Mouse (Mus musculus): ENCODE results near the gene Tmem52. TPM values are rescaled to one million over a fixed set of nuclear protein-coding genes. Genes with fewer than 3 reads are reported as not detected.

The Tmem52 gene
- total and polyA plus RNA-seq, 3 experiments = 0.16 TPM; not detected in 2

GRCm38 (mm10) chr4:155429202-155429601 is 39.7 kb upstream of the Tmem52 start:
- TF ChIP-seq GATA2 (IDR thresholded peaks at IDR 0.05; ENCODE audit: borderline replicate concordance, low read depth, low read length) (no peak), POLR2AphosphoS5 (IDR thresholded peaks at IDR 0.05; ENCODE audit: insufficient replicate concordance, low read depth, low read length) (no peak), CTCF (IDR thresholded peaks at IDR 0.05; ENCODE audit: low read depth, low read length) (no peak), TAL1 (conservative IDR thresholded peaks at IDR 0.05; ENCODE audit: low read depth, low read length) (no peak), GATA1 (IDR thresholded peaks at IDR 0.05; ENCODE audit: borderline replicate concordance, low read length) (no peak)
- H3K9me3 ChIP-seq (replicated peaks) = no peaks in the 10 kb centered on the region
- peaks cover 6% of the 10 kb centered on the region for H3K27me3 ChIP-seq (ENCODE audit: insufficient read depth, low read length)
- H3K4me3 ChIP-seq (ENCODE audit: low read depth, low read length) = no peak overlapping the region
- DNase-seq (ENCODE audit: low spot score) = no peak
- H3K4me1 ChIP-seq (ENCODE audit: insufficient read depth, low read depth, low read length) = 0 out of 2 replicates have a peak, but pooled peaks cover under 1% of the 10 kb centered on the region
- ATAC-seq (ENCODE audit: extremely low read depth, insufficient number of reproducible peaks, low FRiP score, poor library complexity, severe bottlenecking) = no peak
- no peaks in the 10 kb centered on the region for H3K36me3 ChIP-seq (replicated peaks)

GRCm38 (mm10) chr4:155432358-155432757 is 36.6 kb upstream of the Tmem52 start:
- peaks cover 2% of the 10 kb centered on the region; the same call in 1 of the 2 replicates for H3K27me3 ChIP-seq (ENCODE audit: insufficient read depth, low read length)
- no peak for ATAC-seq (ENCODE audit: extremely low read depth, insufficient number of reproducible peaks, low FRiP score, poor library complexity, severe bottlenecking)
- no peak overlapping the region for H3K4me3 ChIP-seq (ENCODE audit: low read depth, low read length)
- no peak for TF ChIP-seq GATA2 (IDR thresholded peaks at IDR 0.05; ENCODE audit: borderline replicate concordance, low read depth, low read length)
- no peak for TF ChIP-seq POLR2AphosphoS5 (IDR thresholded peaks at IDR 0.05; ENCODE audit: insufficient replicate concordance, low read depth, low read length)
- no peaks in the 10 kb centered on the region for H3K36me3 ChIP-seq (replicated peaks)
- no peaks in the 10 kb centered on the region for H3K4me1 ChIP-seq (ENCODE audit: insufficient read depth, low read depth, low read length)
- H3K9me3 ChIP-seq (replicated peaks) = no peaks in the 10 kb centered on the region
- no peak for DNase-seq (ENCODE audit: low spot score)

- TF ChIP-seq TAL1 (conservative IDR thresholded peaks at IDR 0.05; ENCODE audit: low read depth, low read length) = no peak
- TF ChIP-seq CTCF (IDR thresholded peaks at IDR 0.05; ENCODE audit: low read depth, low read length) = no peak
- no peak for TF ChIP-seq GATA2 (IDR thresholded peaks at IDR 0.05; ENCODE audit: borderline replicate concordance, low read depth, low read length)
- no peak for TF ChIP-seq POLR2AphosphoS5 (IDR thresholded peaks at IDR 0.05; ENCODE audit: insufficient replicate concordance, low read depth, low read length)
- no peak for TF ChIP-seq GATA1 (IDR thresholded peaks at IDR 0.05; ENCODE audit: borderline replicate concordance, low read length)
- Histone ChIP-seq H3K4me1 (ENCODE audit: insufficient read depth, low read depth, low read length) (no peaks in the 10 kb centered on the region), H3K36me3 (replicated peaks) (no peaks in the 10 kb centered on the region), H3K4me3 (ENCODE audit: low read depth, low read length) (no peak overlapping the region), H3K27me3 (ENCODE audit: insufficient read depth, low read length) (no peaks in the 10 kb centered on the region), H3K9me3 (replicated peaks) (no peaks in the 10 kb centered on the region)
- DNase-seq (ENCODE audit: low spot score) (no peak), ATAC-seq (ENCODE audit: extremely low read depth, insufficient number of reproducible peaks, low FRiP score, poor library complexity, severe bottlenecking) (no peak)
Observed at GRCm38 (mm10) chr4:155433993-155434392, 34.9 kb upstream of the Tmem52 start.

DNA sequence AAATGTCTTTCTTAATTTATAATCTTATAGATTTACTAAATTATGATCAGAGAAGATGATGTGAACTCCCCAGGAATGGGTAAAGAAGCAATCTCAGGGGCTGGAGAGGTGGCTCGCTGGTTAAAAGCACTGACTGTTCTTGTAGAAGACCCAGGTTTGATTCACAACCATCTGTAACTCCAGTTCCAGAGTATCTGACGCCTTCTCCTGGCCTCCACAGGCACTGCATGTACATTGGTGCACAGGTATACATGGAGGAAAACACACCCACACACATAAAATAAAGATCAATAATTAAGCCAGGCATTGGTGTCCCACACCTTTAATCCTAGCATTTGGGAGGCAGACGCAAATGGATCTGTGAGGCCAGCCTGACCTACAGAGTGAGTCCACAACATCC is 26.1 kb upstream of the Tmem52 start:
- Histone ChIP-seq H3K27me3 (ENCODE audit: insufficient read depth, low read length) (peaks cover 2% of the 10 kb centered on the region; the same call in 1 of the 2 replicates), H3K4me1 (ENCODE audit: insufficient read depth, low read depth, low read length) (no peaks in the 10 kb centered on the region), H3K4me3 (ENCODE audit: low read depth, low read length) (no peak overlapping the region), H3K9me3 (replicated peaks) (no peaks in the 10 kb centered on the region), H3K36me3 (replicated peaks) (no peaks in the 10 kb centered on the region)
- TF ChIP-seq CTCF (IDR thresholded peaks at IDR 0.05; ENCODE audit: low read depth, low read length) = no peak
- TF ChIP-seq TAL1 (conservative IDR thresholded peaks at IDR 0.05; ENCODE audit: low read depth, low read length) = no peak
- no peak for TF ChIP-seq POLR2AphosphoS5 (IDR thresholded peaks at IDR 0.05; ENCODE audit: insufficient replicate concordance, low read depth, low read length)
- TF ChIP-seq GATA2 (IDR thresholded peaks at IDR 0.05; ENCODE audit: borderline replicate concordance, low read depth, low read length) = no peak
- TF ChIP-seq GATA1 (IDR thresholded peaks at IDR 0.05; ENCODE audit: borderline replicate concordance, low read length) = no peak
- no peak for ATAC-seq (ENCODE audit: extremely low read depth, insufficient number of reproducible peaks, low FRiP score, poor library complexity, severe bottlenecking)
- no peak for DNase-seq (ENCODE audit: low spot score)

DNA sequence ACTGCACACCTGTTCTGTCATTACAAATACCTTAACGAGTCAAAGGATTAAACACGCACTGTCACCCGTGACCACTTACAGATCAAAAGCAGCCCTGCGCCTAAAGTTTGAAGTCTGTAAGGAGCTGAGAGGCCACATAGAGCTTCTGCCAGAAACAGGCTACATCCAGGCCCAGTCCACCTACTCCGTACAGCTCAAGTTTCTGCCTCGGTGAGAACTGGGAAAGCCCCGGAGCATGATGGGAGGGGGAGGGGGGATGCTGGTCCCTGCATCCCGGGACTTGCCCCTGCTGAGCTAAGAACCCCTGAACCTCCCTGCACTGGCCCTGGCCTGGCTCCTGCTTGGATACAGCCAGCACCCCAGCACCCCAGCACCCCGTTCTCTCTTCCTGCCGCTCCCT is 17.3 kb upstream of the Tmem52 start:
- ATAC-seq (ENCODE audit: extremely low read depth, insufficient number of reproducible peaks, low FRiP score, poor library complexity, severe bottlenecking) (no peak), DNase-seq (ENCODE audit: low spot score) (no peak)
- no peak overlapping the region for H3K4me3 ChIP-seq (ENCODE audit: low read depth, low read length)
- H3K4me1 ChIP-seq (ENCODE audit: insufficient read depth, low read depth, low read length) = no peaks in the 10 kb centered on the region
- H3K36me3 ChIP-seq (replicated peaks) = no peaks in the 10 kb centered on the region
- no peaks in the 10 kb centered on the region for H3K9me3 ChIP-seq (replicated peaks)
- TF ChIP-seq POLR2AphosphoS5 (IDR thresholded peaks at IDR 0.05; ENCODE audit: insufficient replicate concordance, low read depth, low read length) = no peak
- TF ChIP-seq TAL1 (conservative IDR thresholded peaks at IDR 0.05; ENCODE audit: low read depth, low read length) = no peak
- TF ChIP-seq GATA1 (IDR thresholded peaks at IDR 0.05; ENCODE audit: borderline replicate concordance, low read length) = no peak
- no peak for TF ChIP-seq GATA2 (IDR thresholded peaks at IDR 0.05; ENCODE audit: borderline replicate concordance, low read depth, low read length)
- no peak for TF ChIP-seq CTCF (IDR thresholded peaks at IDR 0.05; ENCODE audit: low read depth, low read length)
- H3K27me3 ChIP-seq (ENCODE audit: insufficient read depth, low read length) = peaks cover 3% of the 10 kb centered on the region; the same call in 1 of the 2 replicates

- H3K4me1 ChIP-seq (ENCODE audit: insufficient read depth, low read depth, low read length) = no peaks in the 10 kb centered on the region
- H3K36me3 ChIP-seq (replicated peaks) = no peaks in the 10 kb centered on the region
- ATAC-seq (ENCODE audit: extremely low read depth, insufficient number of reproducible peaks, low FRiP score, poor library complexity, severe bottlenecking) (no peak), DNase-seq (ENCODE audit: low spot score) (no peak)
- no peaks in the 10 kb centered on the region for H3K9me3 ChIP-seq (replicated peaks)
- H3K27me3 ChIP-seq (ENCODE audit: insufficient read depth, low read length) = peaks cover 24% of the 10 kb centered on the region
- H3K4me3 ChIP-seq (ENCODE audit: low read depth, low read length) = no peak overlapping the region
- TF ChIP-seq CTCF (IDR thresholded peaks at IDR 0.05; ENCODE audit: low read depth, low read length) (no peak), POLR2AphosphoS5 (IDR thresholded peaks at IDR 0.05; ENCODE audit: insufficient replicate concordance, low read depth, low read length) (no peak), GATA1 (IDR thresholded peaks at IDR 0.05; ENCODE audit: borderline replicate concordance, low read length) (no peak), GATA2 (IDR thresholded peaks at IDR 0.05; ENCODE audit: borderline replicate concordance, low read depth, low read length) (no peak), TAL1 (conservative IDR thresholded peaks at IDR 0.05; ENCODE audit: low read depth, low read length) (no peak)
Observed at GRCm38 (mm10) chr4:155458575-155458974, 10.3 kb upstream of the Tmem52 start.

Data from G1E (cell line).